Mouse (Mus musculus) adrenal gland, adult 8-10 months (tissue): ENCODE data around the gene Gm45194. TPM values are rescaled to one million over a fixed set of nuclear protein-coding genes. Genes with fewer than 3 reads are reported as not detected.

Experiments
- DNase-seq: peaks from one replicate; pipeline ENCODE4 v3.0.0; 2022
- total RNA-seq, 4 experiments: library from RNA; stranded (reverse); gene quantifications; 2 replicates each; pipeline ENCODE4 v1.2.4; 2022

Gene Gm45194
- total RNA-seq, result 1 to 10 TPM; 3.1 to 9.8 (median 6.7) TPM

- no peak for DNase-seq
Measured at GRCm38 (mm10) chrX:111891089-111891488, at the start of gene Gm45194. Gene Gm45194 (plus strand): TSS chrX:111891389.

GRCm38 (mm10) chrX:111855878-111856277, 35.3 kb upstream of the Gm45194 start:
- no peak for DNase-seq

GRCm38 (mm10) chrX:111881251-111881650, 9.9 kb upstream of the Gm45194 start:
- DNase-seq, result no peak

GRCm38 (mm10) chrX:111894321-111895050, 3.3 kb downstream of the Gm45194 start:
- no peak for DNase-seq

GRCm38 (mm10) chrX:111895084-111895779, 4.0 kb downstream of the Gm45194 start:
- no peak for DNase-seq

GRCm38 (mm10) chrX:111917422-111917821, 26.2 kb downstream of the Gm45194 start:
- no peak for DNase-seq

- no peak for DNase-seq
Measured at GRCm38 (mm10) chrX:111960909-111961308, 69.7 kb downstream of the Gm45194 start.

- DNase-seq, result no peak
Measured at GRCm38 (mm10) chrX:111999661-112000060, 108.5 kb downstream of the Gm45194 start.

GRCm38 (mm10) chrX:112010707-112011106, 119.5 kb downstream of the Gm45194 start, which contains the start of gene Tex16:
Gene Tex16 (plus strand): TSS chrX:112011007.
- DNase-seq, result no peak

- no peak for DNase-seq
Measured at GRCm38 (mm10) chrX:112238749-112239148, 347.6 kb downstream of the Gm45194 start, which contains the start of gene 4933403O08Rik. Gene 4933403O08Rik (plus strand): TSS chrX:112239049.

GRCm38 (mm10) chrX:112242916-112243315, 351.7 kb downstream of the Gm45194 start:
- DNase-seq, result no peak

GRCm38 (mm10) chrX:112255513-112255912, 364.3 kb downstream of the Gm45194 start:
- no peak for DNase-seq

- DNase-seq, result no peak
Measured at GRCm38 (mm10) chrX:112273550-112273949, 382.4 kb downstream of the Gm45194 start.

Other genes with a start within 250 kb of the Gm45194 start
- 1 to 10 TPM in 3 of 4 experiments, under 1 TPM in 1; 0.93 to 1.9 (median 1.3) TPM for gene Hdx, start 194.3 kb upstream of the Gm45194 start, total RNA-seq
- 1 to 10 TPM; 2.1 to 4.7 (median 3.7) TPM for gene Tex16, start 119.6 kb downstream of the Gm45194 start, total RNA-seq